Mouse (Mus musculus): Measurements from ENCODE around the gene Ccl24.
"Not testable (repeated sequence)": the region's sequence is repeated elsewhere in the genome, so short reads cannot be mapped to it uniquely, and the experiment has no call there.

Ccl24 gene

DNA sequence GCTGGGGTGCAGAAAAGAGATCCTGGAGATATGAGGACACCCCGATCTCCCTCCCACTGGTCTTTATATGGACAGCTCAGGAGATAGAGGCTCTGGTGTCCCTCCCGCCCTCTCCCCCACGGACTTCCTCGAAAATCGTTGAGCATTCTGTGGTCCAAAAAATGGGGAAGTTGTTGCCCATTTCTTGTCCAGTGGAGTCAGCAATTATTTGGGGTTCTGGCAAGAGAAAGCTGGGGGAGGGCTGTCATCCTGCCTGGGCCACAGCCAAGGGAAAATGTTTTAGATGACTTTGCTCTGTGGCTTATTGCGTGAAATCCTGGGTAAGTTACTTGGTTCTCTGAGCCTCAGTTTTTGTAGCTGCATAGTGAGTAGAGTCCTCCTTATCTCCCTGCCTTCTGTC lies at the start of gene Ccl24:
Gene Ccl24, minus strand, starts transcription at position 44 of the 400 bp plus-strand sequence.
- in situ Hi-C loops (cut with MboI, MseI) = no loop called here

DNA sequence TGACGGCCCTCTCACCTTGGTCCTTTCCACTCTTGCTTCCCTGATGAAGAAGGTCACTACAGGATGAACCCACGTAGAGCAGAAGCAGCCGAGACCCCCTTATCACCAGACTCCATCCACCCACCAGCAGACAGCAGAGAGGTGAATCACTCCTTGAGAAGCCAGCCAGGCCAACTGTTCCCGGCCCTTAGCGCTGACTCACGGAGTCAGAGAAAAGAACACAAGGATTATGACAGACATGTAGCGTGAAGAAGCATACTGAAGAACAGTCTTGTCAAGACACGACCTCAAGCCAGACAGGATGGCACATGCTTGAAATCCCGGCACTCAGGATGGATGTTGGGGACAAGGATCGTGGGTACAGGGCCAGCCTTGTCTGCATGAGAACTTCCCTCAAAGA lies 48.9 kb upstream of the Ccl24 start:
- in situ Hi-C loops (cut with MboI, MseI) = no loop called here

DNA sequence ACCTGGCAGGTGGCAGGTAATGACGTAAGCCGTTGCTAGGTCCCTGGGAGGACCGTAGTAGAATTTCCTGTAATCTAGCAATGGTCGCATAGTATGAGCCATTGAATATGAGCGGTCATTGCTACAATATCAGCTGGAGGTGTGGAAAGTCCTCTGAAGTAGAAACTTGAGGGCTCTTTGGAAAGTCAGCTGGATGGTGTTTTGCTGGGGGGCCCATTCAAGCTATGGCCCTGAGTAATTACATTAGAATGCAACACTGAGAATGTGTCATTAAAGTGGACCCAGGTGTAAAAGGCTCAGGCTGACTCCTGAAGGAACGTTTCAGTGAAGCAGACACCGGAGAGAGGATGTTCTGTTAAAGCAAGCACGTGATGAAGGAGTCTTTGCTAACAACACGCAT lies 47.7 kb upstream of the Ccl24 start:
- in situ Hi-C loops (cut with MboI, MseI) = no loop called here

DNA sequence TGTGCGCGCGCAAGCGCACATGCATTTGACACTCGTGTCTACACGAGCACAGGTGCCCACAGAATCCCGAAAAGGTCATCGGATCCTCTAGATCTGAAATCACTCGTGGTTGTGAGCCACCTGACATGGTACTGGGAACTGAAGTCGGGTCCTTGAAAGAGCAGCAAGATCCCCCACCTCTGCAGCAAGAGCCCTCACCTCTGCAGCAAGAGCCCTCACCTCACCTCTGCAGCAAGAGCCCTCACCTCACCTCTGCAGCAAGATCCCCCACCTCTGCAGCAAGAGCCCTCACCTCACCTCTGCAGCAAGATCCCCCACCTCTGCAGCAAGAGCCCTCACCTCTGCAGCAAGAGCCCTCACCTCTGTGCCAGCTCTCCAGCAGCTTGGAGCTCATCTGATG lies 46.9 kb upstream of the Ccl24 start:
- in situ Hi-C loops (cut with MboI, MseI) = loop anchor here (5.0 kb wide), 1 partner anchor 143 kb away; no protein-coding TSS in a partner anchor

DNA sequence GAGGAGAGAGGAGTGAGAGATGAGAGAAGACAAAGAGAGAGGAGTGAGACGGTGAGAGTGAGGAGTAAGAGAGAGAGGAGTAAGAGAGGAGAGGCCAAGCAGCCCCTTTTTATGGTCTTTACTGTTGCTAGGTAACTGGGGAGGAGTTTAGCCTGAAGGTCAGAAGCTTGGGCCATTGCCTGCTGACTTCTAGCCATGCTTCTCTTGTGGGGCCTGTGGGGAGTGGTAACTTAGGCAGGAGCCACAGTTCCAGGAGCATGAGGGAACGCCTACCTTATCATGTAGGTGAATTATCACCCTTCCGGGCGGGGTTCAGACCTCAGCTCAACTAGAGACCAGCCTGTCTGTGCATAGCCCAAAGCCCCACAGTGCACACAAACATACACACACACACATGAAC lies 36.9 kb upstream of the Ccl24 start:
- in situ Hi-C loops (cut with MboI, MseI) = no loop called here

DNA sequence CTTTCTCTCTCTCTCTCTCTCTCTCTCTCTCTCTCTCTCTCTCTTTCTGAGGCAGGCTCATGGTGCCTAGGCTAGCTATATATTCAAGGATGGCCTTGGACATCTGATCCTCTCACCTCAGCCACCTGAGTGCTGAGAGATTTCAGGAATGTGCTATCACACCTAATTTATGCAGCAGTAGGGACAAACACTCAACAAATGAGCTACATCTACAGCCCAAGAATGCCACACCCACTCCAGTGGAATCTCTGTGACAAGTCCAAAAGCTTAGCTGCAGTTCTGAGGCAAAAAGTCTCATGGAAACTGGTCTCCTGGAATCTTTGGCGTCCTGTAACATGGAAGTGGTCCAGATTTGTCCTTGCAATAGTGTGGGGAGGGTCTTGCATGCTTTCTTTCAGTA lies 34.7 kb upstream of the Ccl24 start:
- in situ Hi-C loops (cut with MboI, MseI) = no loop called here

DNA sequence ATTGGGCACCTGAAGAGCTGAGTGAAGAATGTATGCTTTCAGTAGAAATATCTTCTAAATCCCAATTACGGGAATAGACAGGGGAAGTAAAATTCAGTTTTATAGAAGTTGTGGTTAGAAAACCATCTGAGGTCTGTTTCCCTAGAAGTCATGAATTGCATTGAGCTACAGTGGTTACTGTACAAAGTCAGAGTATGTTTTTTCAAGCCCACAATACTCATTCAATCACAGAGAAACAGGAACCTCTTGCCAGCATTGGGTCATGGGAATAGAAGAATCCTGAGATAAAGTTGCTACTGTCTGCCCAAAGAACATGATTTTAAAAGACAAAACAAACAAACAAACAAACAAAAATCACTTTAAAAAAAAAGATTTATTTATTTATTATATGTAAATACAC lies 33.9 kb upstream of the Ccl24 start:
- in situ Hi-C loops (cut with MboI, MseI) = not testable (repeated sequence)

DNA sequence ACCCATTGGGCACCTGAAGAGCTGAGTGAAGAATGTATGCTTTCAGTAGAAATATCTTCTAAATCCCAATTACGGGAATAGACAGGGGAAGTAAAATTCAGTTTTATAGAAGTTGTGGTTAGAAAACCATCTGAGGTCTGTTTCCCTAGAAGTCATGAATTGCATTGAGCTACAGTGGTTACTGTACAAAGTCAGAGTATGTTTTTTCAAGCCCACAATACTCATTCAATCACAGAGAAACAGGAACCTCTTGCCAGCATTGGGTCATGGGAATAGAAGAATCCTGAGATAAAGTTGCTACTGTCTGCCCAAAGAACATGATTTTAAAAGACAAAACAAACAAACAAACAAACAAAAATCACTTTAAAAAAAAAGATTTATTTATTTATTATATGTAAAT lies 31.8 kb upstream of the Ccl24 start:
- in situ Hi-C loops (cut with MboI, MseI) = not testable (repeated sequence)

DNA sequence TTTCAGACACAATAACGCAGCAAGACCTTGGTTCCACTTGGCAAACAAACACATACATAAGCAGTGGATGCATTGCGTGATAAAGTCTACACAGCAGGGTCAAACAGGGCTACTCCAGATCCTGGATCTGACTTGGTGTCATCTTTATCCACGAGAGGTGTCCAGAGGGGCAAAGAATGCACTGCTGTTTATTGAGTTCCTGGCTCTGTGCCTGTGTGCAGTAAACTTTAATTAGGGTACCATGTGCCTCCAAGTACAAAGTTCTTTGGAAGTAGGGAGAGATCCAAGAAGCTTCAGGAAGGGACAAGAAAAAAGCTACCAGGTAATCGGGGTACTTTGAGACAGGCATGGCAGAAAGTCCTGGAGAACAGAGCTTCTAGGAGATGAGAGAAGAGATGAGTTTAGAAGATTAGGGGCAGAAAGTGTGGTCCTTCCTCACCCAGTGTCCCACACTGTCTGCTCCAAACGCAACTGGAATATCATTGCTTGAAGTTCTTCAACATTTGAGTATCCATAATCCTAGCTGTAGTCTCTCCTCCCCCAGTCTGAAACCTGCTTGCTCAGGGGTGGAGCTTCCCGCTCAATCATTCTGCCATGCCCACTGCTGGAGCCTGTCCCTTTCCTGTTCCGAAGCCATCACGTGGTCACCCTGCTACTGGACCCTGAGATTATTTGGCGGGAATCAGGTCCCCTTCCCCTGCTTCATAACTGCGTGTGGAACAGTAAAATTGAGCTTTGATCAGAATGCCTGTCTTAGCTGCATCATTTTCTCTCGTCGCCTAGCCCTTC lies 17.3 kb upstream of the Ccl24 start:
- in situ Hi-C loops (cut with MboI, MseI) = no loop called here

DNA sequence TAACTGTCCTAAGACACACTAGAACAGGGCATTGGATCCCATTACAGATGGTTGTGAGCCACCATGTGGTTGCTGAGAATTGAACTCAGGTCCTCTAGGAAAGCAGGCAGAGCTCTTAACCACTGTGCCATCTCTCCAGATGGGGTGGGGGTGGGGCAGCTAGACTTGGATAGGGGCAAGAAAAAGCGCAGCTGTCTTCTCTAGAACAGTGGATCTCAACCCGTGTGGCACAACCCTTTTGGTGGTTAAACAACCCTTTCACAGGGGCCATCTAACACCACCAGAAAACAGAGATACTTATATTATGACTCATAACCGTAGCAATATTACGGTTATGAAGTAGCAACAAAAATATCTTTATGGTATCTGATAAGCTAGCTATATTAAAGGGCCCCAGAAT lies 14.9 kb upstream of the Ccl24 start:
- in situ Hi-C loops (cut with MboI, MseI) = no loop called here

DNA sequence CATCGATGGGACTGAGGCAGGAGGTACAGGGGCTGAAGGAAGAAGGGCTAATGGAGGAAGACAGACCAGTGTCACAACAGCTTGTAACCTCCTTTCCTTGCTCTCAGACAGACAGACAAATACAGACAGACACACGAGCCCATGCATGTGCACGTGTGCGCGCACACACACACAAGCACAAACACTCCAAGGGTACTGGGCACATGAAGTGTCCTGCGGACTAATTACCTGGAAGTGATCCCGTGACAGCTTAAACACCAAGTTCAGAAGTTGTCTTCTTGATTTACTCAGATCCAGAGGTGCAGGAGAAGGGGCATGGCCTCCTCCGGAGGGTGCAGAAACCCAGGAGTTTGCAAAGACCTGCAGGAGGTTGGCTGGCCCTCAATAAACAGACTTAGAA lies 12.8 kb upstream of the Ccl24 start:
- in situ Hi-C loops (cut with MboI, MseI) = no loop called here

DNA sequence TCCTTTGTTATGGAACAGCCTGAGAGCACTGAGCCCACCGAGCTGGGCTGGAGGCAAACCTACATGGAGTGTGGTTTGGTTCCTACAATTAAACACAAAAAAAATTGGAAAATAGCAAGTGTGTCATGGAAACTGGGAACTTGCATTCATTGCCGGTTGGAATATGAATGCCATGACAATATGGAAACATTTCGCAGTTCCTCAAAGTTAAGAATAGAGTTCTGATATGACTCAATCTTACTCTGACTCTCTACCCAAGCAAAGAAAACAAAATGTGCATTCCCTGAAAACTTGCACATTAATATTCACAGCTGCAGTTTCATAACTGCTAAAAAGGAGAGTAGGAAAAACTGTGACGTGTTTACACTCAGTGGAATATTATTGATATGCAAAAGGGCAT lies 9.5 kb upstream of the Ccl24 start:
- in situ Hi-C loops (cut with MboI, MseI) = no loop called here

DNA sequence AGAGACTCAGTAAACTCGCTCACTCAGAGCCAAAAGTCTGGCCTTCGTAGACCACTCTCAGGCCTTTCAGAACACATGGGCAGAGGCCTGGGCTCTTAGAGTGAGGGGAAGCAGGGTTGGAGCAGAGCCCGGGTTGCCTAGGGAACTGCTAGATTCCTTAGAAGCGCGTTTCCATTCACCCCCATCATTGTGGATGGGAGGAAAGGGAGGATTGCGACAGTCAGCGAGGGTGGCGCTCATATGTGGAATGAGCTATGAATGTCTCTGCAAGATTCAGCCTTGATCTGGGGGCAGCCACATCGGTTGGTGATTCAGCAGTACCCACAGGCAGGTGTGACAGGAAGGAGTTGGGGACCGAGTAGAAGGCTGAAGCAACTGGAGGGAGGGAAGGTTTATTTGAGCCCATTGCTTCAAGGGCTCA lies 6.5 kb upstream of the Ccl24 start:
- in situ Hi-C loops (cut with MboI, MseI) = no loop called here

DNA sequence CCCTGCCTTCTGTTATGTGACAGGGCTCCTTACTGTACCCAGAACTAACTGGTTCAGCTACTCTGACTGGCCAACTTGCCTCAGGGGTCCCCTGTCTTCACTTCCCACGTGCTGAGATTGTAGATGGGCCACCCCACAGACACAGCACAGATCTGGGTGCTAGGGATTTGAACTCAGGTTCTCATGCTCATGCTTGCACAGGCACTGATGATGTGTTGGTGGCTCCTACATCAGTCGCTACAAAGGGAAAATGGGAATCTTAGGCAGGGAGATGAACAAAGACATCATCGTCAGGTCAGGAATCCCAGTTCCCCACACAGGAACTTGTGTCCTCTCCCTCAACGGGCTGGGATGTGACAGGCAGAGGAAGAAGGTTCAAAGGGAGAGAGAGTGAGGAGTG lies 3.2 kb upstream of the Ccl24 start:
- in situ Hi-C loops (cut with MboI, MseI) = no loop called here

DNA sequence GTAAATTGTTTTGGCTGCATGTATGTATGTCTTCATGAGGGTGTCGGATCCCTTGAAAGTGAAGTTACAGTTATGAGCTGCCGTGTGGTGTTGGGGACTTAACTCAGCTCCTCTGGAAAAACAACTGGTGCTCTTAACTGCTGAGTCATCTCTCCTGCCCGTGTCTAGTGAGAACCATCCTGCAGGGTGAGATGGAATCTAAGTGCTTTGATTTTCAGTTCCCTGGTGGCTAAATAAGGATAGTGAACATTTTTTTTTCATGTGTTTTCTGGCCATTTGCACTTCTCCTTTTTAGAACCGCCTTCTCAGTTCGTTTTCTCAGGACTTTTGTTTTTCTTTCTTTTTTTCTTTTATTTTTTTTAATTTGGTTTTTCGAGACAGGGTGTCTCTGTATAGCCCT lies 4.2 kb downstream of the Ccl24 start:
- in situ Hi-C loops (cut with MboI, MseI) = no loop called here

DNA sequence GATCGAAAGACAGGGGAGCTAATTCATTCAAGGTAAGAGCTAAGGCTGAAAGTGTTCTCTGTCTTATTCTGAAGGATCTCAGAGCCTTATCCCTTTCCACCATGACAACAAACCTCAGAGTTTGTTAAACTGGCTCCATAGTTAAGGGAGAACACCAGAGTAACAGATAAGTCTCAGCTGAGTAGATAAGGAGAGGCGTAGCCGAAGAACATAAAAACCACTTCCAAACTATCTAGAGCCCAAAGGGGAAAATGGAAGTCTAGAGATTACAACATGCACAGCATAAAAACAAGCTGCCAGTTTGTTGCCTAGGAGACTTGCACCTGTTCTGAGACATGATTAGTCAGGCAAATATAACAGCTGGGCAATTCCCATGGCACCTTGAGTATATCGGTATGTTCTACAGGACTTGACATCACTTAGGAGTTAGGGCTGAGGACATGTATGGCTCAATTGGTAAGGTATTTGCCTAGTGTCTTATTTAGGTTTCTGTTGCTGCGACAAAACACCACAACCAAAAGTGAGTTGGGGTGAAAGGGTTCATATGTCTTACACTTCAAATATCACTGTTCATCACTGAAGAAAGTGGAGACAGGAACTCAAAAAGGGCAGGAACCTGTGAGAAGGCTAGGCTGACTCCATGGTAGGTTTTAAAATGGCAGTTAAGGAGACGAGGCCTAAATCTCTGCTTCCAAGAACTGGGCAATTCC lies 5.1 kb downstream of the Ccl24 start:
- in situ Hi-C loops (cut with MboI, MseI) = no loop called here

DNA sequence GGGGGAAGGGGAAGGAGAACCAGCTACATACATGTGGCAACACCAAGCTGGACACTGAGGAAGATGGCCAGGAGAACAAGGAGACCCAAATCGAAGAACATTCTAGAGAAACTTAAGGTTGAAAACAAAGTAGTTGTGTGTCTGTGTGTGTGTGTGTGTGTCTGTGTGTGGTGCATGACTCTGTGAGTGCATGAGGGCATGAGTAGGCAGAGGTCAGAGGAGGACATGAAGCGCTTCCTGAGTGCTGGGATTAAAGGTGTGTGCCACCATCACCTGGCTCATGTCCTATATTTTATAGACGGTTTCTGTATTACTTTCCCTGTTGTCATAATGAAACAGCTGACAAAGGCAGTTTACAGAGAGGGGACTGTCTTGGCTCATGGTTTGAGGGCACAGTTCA lies 9.4 kb downstream of the Ccl24 start, which contains the start of gene Ccl26:
Gene Ccl26, minus strand, starts transcription at position 101 of the 400 bp plus-strand sequence.
- in situ Hi-C loops (cut with MboI, MseI) = no loop called here

DNA sequence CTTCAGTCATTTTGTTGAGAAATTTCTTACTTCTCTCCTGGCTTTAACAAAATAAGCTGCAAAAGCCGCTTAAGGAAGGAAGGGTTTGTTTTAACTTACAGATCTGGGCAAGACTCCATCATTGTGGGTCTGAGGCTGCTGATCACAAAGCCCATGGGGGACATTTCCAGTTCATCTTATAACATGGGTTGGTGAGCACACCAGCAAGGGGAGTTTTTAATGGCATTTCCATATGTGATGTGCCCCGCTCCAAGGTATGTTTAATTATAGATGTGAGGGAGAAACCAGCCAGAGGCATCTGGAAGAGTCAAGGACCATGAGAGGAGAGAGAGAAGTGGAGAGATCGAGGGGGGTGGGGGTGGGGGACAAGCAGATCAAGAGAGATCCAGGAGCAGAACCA lies 15.2 kb downstream of the Ccl24 start:
- in situ Hi-C loops (cut with MboI, MseI) = no loop called here

DNA sequence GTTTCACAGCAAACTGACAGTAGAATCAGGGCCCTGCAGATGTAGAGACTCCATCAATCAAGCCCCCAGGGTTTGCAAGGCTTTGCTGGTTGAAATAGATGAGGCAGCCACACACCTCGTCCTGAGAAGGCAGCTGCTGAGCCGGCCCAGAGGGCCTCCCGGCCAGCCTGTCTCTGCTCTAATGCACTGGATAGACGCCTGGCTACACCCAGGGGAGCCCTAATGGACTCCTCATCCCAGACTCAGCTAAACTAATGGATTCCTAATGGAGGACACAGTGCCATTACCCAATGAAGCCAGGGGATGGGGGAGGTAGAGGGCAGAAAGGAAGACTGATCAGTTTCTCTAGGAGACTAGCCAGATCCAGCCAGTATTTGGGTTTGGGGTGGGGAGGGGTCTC lies 15.8 kb downstream of the Ccl24 start:
- in situ Hi-C loops (cut with MboI, MseI) = no loop called here

DNA sequence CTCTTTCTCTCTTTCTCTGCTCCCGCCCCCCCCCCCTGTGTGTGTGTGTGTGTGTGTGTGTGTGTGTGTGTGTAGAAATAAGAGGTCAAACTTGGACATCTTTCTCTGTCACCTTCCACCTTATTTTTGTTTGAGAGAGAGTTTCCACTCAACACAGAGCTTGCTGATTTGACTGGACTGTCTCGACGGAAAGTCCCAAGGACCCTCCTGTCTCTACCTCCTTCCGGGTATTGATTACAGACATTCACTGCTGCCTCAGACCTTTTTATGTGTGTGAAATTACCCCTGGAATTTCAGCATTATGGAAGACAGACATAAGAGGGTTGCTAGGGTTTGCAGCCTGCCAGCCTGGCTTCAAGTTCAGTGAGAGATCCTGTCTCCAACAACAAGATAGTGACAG lies 16.6 kb downstream of the Ccl24 start:
- in situ Hi-C loops (cut with MboI, MseI) = no loop called here

DNA sequence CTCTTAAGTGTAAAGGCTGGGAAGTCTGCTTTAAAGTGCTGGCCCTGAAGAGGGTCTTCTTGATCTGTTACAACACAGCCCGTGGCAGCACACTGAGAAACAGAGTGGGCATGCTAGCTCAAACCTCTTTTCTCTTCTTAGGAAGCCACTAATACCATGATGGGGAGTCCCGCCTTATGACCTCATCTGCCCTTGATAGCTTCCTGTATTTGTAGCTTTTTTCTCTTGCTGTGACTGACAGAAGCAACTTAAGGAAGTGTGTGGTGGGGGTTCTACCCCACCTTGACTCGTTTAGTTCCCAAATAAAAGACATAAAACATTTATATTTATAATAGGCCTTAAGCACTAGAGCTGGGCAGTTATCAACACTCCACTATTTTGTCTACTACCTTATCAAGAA lies 21.3 kb downstream of the Ccl24 start:
- in situ Hi-C loops (cut with MboI, MseI) = no loop called here

DNA sequence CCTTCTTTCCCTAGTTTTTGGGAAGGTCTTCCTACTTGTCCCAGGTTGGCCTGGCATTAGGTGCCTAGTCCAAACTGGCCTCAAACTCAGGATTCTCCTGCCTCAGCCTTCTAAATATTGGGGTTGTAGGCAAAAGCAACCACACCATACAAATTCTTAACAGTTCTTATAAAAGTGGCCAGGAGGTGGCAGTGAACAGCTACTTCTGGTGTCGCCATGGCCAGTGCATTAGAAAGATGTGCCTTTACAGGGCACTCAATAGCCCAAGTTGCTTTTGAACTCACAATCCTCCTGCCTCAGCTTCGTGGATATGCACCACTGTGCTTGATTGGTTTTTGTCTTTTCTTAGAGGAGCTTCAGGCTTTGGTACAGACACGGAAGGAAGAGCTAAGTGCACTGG lies 21.9 kb downstream of the Ccl24 start:
- in situ Hi-C loops (cut with MboI, MseI) = no loop called here

DNA sequence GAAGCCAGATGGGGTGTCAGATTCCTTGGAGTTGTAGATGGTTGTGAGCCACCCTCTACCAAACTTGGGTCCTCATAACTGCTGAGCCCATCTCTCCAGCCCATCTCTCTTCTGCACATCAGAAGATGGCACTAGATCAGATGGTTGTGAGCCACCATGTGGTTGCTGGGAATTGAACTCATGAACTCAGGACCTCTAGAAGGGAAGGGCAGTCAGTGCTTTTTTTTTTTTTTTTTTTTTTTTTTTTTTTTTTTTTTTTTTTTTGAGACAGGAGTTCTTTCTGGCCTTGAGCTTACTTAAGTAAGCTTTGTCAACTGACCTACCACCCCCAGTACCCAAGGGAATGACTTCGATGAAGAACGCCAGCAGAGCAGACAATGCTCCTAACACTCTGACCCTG lies 24.9 kb downstream of the Ccl24 start:
- in situ Hi-C loops (cut with MboI, MseI) = no loop called here
